Mouse (Mus musculus): ENCODE data around the gene Zfp677. TPM values are rescaled to one million over a fixed set of nuclear protein-coding genes. Genes with fewer than 3 reads are reported as not detected.

The Zfp677 gene
- 10 to 100 TPM; 13.9 to 15.4 TPM for polyA plus RNA-seq (2017; shearing (Covaris generic))

GRCm38 (mm10) chr17:21383391-21384056, at the start of gene Zfp677:
Zfp677 (plus strand) TSS chr17:21383748.

GRCm38 (mm10) chr17:21422664-21423599, 39.4 kb downstream of the Zfp677 start, which contains the start of gene Zfp54:
Zfp54 (plus strand) TSS chr17:21423227.

Other genes starting within 250 kb of the Zfp677 start
- gene Vmn1r234, start 157.7 kb upstream of the Zfp677 start, polyA plus RNA-seq (2017; shearing (Covaris generic)), result under 1 TPM; 0.12 to 0.42 TPM
- not detected for gene Vmn1r235, start 127.3 kb upstream of the Zfp677 start, polyA plus RNA-seq (2017; shearing (Covaris generic))
- under 1 TPM; 0.05 to 0.10 TPM for gene Vmn1r236, start 100.8 kb upstream of the Zfp677 start, polyA plus RNA-seq (2017; shearing (Covaris generic))
- gene Vmn1r237, start 71.9 kb upstream of the Zfp677 start, polyA plus RNA-seq (2017; shearing (Covaris generic)), result under 1 TPM in 1 of 2 experiments, not detected in 1; 0.67 TPM
- gene Zfp54, start 39.5 kb downstream of the Zfp677 start, polyA plus RNA-seq (2017; shearing (Covaris generic)), result 10 to 100 TPM in 1 of 2 experiments, 1 to 10 TPM in 1; 9.9 to 14.9 TPM
- gene Zfp51, start 66.6 kb downstream of the Zfp677 start, polyA plus RNA-seq (2017; shearing (Covaris generic)), result 10 to 100 TPM; 27.2 to 36.2 TPM
- 10 to 100 TPM; 54.3 to 67.3 TPM for gene Zfp53, start 105.2 kb downstream of the Zfp677 start, polyA plus RNA-seq (2017; shearing (Covaris generic))
- gene Zfp52, start 151.8 kb downstream of the Zfp677 start, polyA plus RNA-seq (2017; shearing (Covaris generic)), result 10 to 100 TPM; 12.6 to 23.2 TPM
- gene Zfp948, start 183.3 kb downstream of the Zfp677 start, polyA plus RNA-seq (2017; shearing (Covaris generic)), result 1 to 10 TPM; 5.6 to 6.4 TPM

Measured in inflammation-experienced regulatory T-cells (primary cell).